Mouse (Mus musculus): ENCODE measurements around the gene Ccdc88a.

DNA sequence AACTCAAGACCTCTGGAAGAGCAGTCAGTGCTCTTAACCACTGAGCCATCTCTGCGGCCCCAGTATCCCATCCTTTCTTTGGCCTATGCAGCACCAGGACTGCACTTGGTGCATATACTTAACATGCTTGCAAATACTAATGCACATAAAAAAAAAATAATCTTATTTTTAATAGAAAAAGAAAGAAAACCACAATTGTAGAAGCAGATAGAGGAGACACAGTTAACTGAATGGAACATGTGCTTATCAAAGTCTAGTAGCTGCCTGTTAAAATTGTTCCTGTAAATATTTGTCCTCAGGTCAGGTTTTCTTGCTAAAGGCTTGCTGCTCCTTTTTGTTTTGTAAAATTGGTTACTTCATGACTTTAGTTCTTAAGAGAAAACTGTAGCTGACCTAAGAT is 164.7 kb downstream of the Ccdc88a start:
- no peak for TF ChIP-seq CTCF (IDR thresholded peaks at IDR 0.05; ENCODE audit: control insufficient read depth, insufficient read depth, insufficient read length)
- TF ChIP-seq FOSL1 (IDR thresholded peaks at IDR 0.05; ENCODE audit: insufficient read depth, low read length, poor library complexity, severe bottlenecking): no peak

Measured in C2C12 (cell line).